Mouse (Mus musculus) cerebellum, adult 2 months (tissue): ENCODE measurements around the gene Cited1. TPM values are rescaled to one million over a fixed set of nuclear protein-coding genes. Genes with fewer than 3 reads are reported as not detected.

ENCODE experiments used
- DNase-seq, 2 experiments: peaks; one replicate each; pipeline ENCODE4 v3.0.0; 2021
- H3K27ac ChIP-seq: fragments of 200-500 bp; 2 replicates; pipeline ENCODE4 v1.5.1; 2012; ENCODE audit warnings: low read length, control low read depth, inconsistent platforms; ENCODE audit not compliant: insufficient read depth
- H3K27me3 ChIP-seq: fragments of 200-500 bp; 2 replicates; pipeline ENCODE4 v1.6.1; 2012; ENCODE audit warnings: inconsistent platforms, mild to moderate bottlenecking, low read length, moderate library complexity; ENCODE audit not compliant: control insufficient read depth, insufficient read depth
- H3K4me1 ChIP-seq: fragments of 200-500 bp; 2 replicates; pipeline ENCODE4 v1.6.1; 2011; ENCODE audit warnings: low read length; ENCODE audit not compliant: control insufficient read depth, insufficient read depth
- H3K4me3 ChIP-seq: fragments of 200-500 bp; replicated peaks from 2 replicates; pipeline ENCODE3; 2011; ENCODE audit warnings: mild to moderate bottlenecking, low read depth, low read length, control low read depth; ENCODE audit not compliant: insufficient read depth
- CTCF ChIP-seq: fragments of 200-500 bp; IDR thresholded peaks from 2 replicates; pipeline ENCODE4 v1.5.1; 2011; ENCODE audit warnings: low read depth, mild to moderate bottlenecking, control low read depth, low read length, moderate library complexity, borderline replicate concordance; ENCODE audit not compliant: insufficient read depth
- POLR2A ChIP-seq: fragments of 200-500 bp; IDR thresholded peaks from 2 replicates; pipeline ENCODE4 v1.6.1; 2011; ENCODE audit warnings: low read length, control low read depth, borderline replicate concordance; ENCODE audit not compliant: insufficient read depth
- whole genome bisulfite sequencing: fragments of 180-500 bp; shearing (Covaris S2); methylation state at CpG from one replicate; pipeline ENCODE4 v1.1.7; 2018; 5-methylcytosine and 5-hydroxymethylcytosine counted together
- polyA plus RNA-seq: library from polyadenylated mRNA; depleted of rRNA; stranded (reverse); fragments of >200 nt; gene quantifications from 2 replicates; pipeline ENCODE4 v1.2.3, GENCODE M21; 2012; rRNA removed

Cited1 gene
- 11.4 and 13.2 TPM in 2 replicates for polyA plus RNA-seq

DNA sequence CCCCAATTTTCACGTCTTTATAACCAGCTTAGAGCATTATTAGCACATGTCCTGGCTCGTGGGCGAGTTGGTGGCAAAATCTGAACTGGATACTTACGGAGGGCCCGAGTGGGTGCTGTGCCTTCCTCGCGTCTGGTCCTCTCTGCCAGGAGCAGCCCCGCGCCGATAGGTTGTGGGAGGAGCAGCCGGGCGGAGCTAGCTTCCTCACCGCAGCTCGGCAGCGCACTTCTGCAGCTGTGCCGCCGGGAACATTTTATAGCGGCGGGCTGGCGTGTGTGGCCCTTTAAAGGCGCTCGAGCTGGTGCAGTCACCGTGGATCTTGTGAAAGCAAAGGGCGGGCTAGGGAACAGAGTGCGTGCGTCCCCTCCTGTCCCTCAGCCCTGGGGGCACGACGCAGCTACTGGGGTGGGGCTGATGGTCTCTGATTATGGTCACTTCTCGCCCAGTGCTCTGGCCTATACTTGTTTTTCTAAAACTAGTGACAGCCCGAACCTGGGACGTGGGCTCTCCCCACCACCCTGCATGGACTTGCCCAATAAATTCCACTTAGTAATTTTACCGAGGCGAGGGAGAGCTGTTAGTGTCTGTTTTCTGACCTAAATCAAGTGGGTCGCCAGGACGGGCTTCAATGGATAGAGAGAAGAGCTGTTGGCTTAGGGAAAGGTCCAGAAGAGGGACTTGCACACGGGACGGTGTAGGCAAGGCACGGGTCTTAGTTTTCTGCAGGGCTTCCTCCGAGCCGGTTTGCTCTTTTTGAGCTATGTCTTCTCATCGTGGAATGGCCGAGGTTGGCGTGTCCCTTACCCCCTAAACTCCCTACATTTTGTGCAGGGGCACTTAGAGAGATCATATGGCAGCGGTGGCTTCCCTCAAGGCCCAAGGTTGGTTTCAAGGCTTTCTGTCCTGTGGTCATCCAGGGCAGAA is at the start of gene Cited1:
TSS of gene Cited1 (minus strand) at position 245 of the 924 bp plus-strand sequence.
- Histone ChIP-seq H3K4me3 (peak within 1 kb of the TSS; percentile 63), H3K27ac (no peak within 1 kb of the TSS), H3K27me3 (no peaks in the 10 kb centered on the region), H3K4me1 (no peaks in the 10 kb centered on the region)
- 6% methylated on average over 44 of the region's 44 CpGs for WGBS
- no peak for TF ChIP-seq POLR2A
- no peak for TF ChIP-seq CTCF
- peak; percentile 68 to 70 for DNase-seq

DNA sequence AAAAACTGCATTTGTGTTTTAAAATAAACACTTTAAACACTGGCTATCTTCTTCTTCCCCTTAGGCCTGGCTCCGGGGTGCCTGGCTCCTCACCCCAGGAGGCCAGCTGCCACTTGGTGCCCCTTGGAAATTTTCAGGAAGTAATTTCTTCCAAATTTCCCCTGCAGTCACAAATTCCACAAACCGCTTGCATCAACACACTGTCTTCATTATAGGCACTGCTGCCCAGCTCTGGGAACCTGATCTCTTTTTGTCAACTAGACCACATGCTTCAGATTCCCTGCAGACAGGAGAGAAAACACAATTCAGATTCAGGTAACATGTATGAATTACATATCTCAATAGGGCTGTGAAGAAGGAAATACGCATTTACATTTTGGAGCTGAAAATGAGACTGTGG is 32.9 kb upstream of the Cited1 start:
- no peak for DNase-seq
- Histone ChIP-seq H3K4me1 (no peaks in the 10 kb centered on the region), H3K27me3 (no peaks in the 10 kb centered on the region), H3K4me3 (no peak overlapping the region), H3K27ac (no peak overlapping the region)
- no peak for TF ChIP-seq CTCF
- TF ChIP-seq POLR2A: no peak
- WGBS: 83% methylated on average over 3 of the region's 3 CpGs

- TF ChIP-seq POLR2A: no peak
- TF ChIP-seq CTCF: no peak
- Histone ChIP-seq H3K27me3 (no peaks in the 10 kb centered on the region), H3K4me3 (no peak overlapping the region), H3K27ac (no peak overlapping the region), H3K4me1 (no peaks in the 10 kb centered on the region)
- no peak for DNase-seq
- 35% methylated on average over 14 of the region's 14 CpGs for WGBS
These were observed 10.8 kb upstream of the Cited1 start for GRCm38 (mm10) chrX:102262620-102263345.

- WGBS: 77% methylated on average over 4 of the region's 4 CpGs
- no peak overlapping the region for H3K27ac ChIP-seq
- TF ChIP-seq POLR2A: no peak
- no peak for TF ChIP-seq CTCF
- no peak for DNase-seq
- no peak overlapping the region for H3K4me3 ChIP-seq
- H3K4me1 ChIP-seq: no peaks in the 10 kb centered on the region
- H3K27me3 ChIP-seq: no peaks in the 10 kb centered on the region
These were observed 7.8 kb upstream of the Cited1 start for GRCm38 (mm10) chrX:102259772-102260171.

GRCm38 (mm10) chrX:102253892-102254291 is 1.9 kb upstream of the Cited1 start:
- no peaks in the 10 kb centered on the region for H3K4me1 ChIP-seq
- DNase-seq: peak; percentile 43 to 51
- H3K27me3 ChIP-seq: no peaks in the 10 kb centered on the region
- peak overlapping the region; percentile 46 for H3K4me3 ChIP-seq
- H3K27ac ChIP-seq: no peak overlapping the region
- TF ChIP-seq POLR2A: no peak
- TF ChIP-seq CTCF: no peak
- WGBS: 5% methylated on average over 7 of the region's 7 CpGs

- no peak overlapping the region for H3K27ac ChIP-seq
- no peak for DNase-seq
- H3K4me3 ChIP-seq: peak overlapping the region; percentile 63
- H3K4me1 ChIP-seq: no peaks in the 10 kb centered on the region
- no peak for TF ChIP-seq POLR2A
- TF ChIP-seq CTCF: no peak
- WGBS: 11% methylated on average over 35 of the region's 80 CpGs
- H3K27me3 ChIP-seq: no peaks in the 10 kb centered on the region
These were observed 602 bp downstream of the Cited1 start for GRCm38 (mm10) chrX:102251221-102251936.

GRCm38 (mm10) chrX:102250891-102251170 is 1.1 kb downstream of the Cited1 start:
- H3K27me3 ChIP-seq: no peaks in the 10 kb centered on the region
- no peak overlapping the region for H3K27ac ChIP-seq
- TF ChIP-seq POLR2A (no peak), CTCF (no peak)
- DNase-seq: peak; percentile 0 to 27
- peak overlapping the region; percentile 63 for H3K4me3 ChIP-seq
- H3K4me1 ChIP-seq: no peaks in the 10 kb centered on the region
- WGBS: 4% methylated on average over 23 of the region's 24 CpGs

DNA sequence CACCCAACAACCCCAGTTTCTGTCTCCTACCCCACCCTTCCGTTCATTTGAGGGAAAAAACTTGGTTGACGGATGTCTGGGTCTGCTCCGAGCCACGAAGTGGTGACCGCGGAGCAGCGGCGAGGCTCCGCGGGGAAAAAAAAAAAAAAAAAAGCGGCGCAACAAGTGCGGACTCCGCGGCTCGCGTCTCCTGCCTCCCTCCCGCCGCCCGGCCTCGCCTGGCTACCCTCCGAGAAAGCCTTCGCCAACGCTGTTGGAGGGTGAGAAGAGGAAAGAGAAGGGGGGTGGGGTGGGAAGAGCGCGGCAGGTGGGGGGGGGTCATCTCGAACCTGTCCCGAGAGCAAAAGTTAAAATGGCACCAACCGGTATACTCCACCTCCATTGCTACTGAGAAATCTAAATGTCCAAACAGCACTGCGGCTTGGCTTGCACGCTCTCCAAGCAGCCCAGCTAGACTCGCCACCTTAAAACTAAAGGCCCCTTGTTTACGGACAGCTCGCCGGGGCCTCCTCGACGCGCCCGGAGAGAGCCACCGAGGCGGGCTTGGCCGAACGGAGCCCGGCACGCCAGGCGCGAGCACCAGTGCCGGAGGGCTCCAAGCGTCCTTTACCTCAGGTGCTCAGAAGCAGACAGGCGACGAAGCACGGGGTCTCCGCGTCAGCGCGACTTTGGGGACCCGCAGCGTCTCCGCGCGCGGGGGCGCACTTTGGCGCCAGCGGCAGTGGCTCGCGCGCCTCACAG is 1.7 kb downstream of the Cited1 start:
- Histone ChIP-seq H3K27ac (no peak overlapping the region), H3K4me1 (no peaks in the 10 kb centered on the region), H3K4me3 (peak overlapping the region; percentile 63), H3K27me3 (no peaks in the 10 kb centered on the region)
- WGBS: 5% methylated on average over 46 of the region's 68 CpGs
- TF ChIP-seq POLR2A (no peak), CTCF (no peak)
- peak; percentile 9 to 21 for DNase-seq
